Mouse (Mus musculus) mouse embryonic stem cell (cell line): Measurements from ENCODE around the gene Acadvl.

Experiments used
- in situ Hi-C, 2 experiments: fragments of 300-500 bp; cut with MboI; formaldehyde crosslinking; loops; 1 replicate in 1 of 2; 3 replicates in 1 of 2; pipeline ENCODE4 v1.14.3; 2019 to 2020; ENCODE audit warnings: low sequenced_read_pairs in 2 of 2, low pct_unique_long_range_greater_than_20kb in 1 of 2, mixed read lengths in 1 of 2; ENCODE audit not compliant: unreplicated experiment in 1 of 2

Gene Acadvl

GRCm38 (mm10) chr11:69990850-69991691, 24.1 kb downstream of the Acadvl start, which contains the start of gene Gabarap:
Gene Gabarap, plus strand, starts transcription at chr11:69991143.
- in situ Hi-C loops, result no loop called here

GRCm38 (mm10) chr11:69989949-69990348, 25.3 kb downstream of the Acadvl start:
- in situ Hi-C loops, result no loop called here

- in situ Hi-C loops, result no loop called here
Measured at GRCm38 (mm10) chr11:69984431-69984830, 30.8 kb downstream of the Acadvl start.

DNA sequence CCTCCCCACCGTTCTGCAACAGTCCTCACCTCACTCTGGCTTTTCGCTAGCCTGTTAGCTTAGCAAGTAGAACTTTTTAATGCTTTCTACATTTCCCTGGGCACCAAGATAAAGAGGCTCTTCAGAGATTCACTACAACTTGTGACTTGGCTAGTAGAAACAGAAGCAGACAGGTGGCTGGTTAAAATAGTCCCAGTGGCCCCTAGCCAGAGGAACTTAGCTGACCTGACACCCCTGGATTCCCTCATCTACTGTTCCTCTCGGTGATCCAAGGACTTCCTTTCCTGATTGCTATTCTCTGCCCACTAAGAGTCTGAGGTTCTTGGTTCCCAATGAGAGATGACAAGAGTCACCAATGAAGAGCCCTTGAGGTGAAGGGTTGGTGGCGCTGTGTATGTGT, 31.8 kb downstream of the Acadvl start:
- in situ Hi-C loops, result no loop called here

- in situ Hi-C loops, result no loop called here
Measured at GRCm38 (mm10) chr11:69982877-69983276, 32.3 kb downstream of the Acadvl start.

DNA sequence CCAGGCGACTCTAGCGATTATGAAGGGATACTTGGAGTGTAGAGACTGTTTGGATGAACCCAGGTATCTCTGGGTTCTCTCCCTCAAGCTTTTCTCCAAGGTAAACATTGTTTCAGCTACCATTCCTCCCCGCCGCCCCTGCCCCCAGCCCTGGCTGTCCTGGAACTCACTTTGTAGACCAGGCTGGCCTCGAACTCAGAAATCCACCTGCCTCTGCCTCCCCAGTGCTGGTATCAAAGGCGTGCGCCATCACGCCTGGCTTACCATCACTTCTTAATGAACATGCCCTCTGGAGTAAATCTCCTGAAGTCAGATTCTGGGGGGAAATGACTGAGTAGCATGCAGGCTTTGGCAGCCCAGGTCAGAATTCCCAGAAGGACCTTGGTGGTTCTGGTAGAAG, 33.0 kb downstream of the Acadvl start, which contains the start of gene Elp5:
Gene Elp5 (minus strand): TSS at position 293 of the 400 bp plus-strand sequence.
- in situ Hi-C loops, result no loop called here

GRCm38 (mm10) chr11:69981141-69981762, 34.0 kb downstream of the Acadvl start, which contains the start of gene Ctdnep1:
Gene Ctdnep1, plus strand, starts transcription at chr11:69981156.
- in situ Hi-C loops, result no loop called here

DNA sequence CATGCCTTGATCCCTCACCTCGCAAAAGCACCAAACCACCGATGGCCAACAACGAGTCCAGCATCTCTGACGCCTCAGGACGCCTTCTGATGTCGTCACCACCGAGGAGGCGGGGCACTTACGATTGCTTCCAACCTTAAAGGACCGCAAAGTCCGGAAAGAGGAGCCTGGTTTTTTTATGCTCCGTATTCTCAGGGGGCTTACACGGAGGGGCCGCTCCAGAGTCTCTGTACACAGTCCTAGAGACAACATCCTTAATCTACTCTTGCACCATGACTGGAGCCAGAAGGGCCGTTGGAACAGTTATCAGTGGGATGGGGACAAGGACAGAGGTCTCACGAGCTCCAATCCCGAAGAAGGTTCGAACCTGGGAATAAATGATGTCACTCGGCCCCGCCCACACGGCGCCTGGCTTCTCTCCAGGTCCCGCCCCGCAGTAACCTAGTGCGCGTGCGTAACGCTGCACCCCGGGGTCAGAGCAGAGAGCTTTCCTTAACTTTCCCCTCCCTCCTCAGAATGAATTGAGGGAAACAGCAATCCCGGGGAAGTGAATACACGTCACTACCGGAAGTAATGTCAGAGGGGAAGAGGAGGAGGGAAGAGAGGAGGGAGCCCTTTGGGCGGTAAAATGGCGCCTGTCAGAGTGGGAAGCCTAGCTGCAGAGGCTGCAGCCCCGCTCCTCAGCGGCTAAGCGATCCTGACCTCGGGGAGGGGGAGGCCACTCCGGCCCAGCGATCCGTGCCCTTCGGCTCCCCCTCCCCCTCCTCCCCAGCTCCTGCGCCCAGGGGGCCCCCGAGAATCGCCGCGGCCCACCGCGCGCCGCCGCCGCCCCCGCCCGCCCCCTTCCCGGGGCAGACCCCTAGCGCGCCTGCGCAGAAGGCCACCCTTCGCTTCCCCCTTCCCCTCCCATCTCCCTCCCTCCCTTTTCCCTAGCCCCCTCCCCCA, 34.7 kb downstream of the Acadvl start:
- in situ Hi-C loops, result no loop called here

DNA sequence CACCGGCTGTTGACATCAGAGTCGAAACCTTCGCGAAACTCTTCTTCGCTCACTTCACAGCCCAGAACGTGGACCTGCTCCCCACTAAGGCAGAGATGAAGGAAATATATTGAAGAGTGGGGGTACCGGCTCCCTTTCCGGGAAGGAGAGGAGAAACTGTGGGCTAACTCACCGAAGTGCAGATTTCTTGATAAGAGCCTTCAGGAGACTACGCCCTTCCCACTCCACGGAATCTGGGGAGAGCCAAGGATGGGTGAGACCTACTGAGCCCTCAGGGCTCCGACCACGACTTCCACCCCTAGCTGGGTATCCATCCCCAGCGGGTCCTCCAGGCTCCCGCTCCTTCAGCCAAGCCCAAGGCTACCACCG, 35.4 kb downstream of the Acadvl start:
- in situ Hi-C loops, result no loop called here

GRCm38 (mm10) chr11:69976271-69976670, 38.9 kb downstream of the Acadvl start:
- in situ Hi-C loops, result no loop called here

- in situ Hi-C loops, result no loop called here
Measured at GRCm38 (mm10) chr11:69974907-69975306, 40.3 kb downstream of the Acadvl start.

DNA sequence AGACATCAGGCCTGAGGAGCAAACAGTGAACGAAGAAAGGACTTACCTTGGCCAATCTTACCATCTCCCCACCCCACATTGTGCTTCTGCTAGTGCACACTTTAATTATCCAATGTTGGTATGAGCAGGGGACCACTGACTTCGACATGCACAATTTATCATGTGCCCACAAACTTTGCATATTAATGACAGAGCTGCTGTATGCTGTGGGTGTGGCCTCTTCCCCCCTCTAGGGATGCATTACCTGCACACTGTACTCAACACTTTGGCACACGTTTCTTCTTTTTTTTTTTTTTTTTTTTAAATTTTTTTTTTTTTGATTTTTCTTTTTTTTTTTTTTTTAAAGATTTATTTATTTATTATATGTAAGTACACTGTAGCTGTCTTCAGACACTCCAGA, 44.4 kb downstream of the Acadvl start:
- in situ Hi-C loops, result no loop called here

GRCm38 (mm10) chr11:69970222-69970621, 45.0 kb downstream of the Acadvl start:
- in situ Hi-C loops, result no loop called here

GRCm38 (mm10) chr11:69968793-69969192, 46.4 kb downstream of the Acadvl start:
- in situ Hi-C loops, result no loop called here

DNA sequence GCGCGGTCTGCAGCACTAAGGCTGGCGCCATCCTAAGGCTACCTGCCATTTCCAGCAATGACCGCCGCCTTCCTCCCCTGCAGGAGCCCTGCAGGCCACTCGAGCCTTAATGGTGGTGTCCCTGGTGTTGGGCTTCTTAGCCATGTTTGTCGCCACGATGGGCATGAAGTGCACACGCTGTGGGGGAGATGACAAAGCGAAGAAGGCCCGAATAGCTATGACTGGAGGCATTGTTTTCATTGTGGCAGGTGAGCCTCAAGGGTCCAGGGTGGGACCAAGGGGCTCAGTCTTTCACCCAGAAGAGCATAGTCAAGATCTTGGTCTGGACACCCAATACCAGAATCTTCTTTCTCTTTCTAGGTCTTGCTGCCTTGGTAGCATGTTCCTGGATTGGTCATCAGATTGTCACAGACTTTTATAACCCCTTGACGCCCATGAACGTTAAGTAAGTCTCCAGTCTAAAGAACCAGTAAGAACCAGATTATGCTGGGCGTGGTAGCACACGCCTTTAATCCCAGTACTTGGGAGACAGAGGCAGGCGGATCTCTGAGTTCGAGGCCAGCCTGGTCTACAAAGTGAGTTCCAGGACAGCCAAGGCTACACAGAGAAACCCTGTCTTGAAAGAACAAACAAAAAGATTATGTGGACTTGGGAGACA, 48.2 kb downstream of the Acadvl start:
- in situ Hi-C loops, result no loop called here

- in situ Hi-C loops, result no loop called here
Measured at GRCm38 (mm10) chr11:69966006-69966859, 49.0 kb downstream of the Acadvl start.

DNA sequence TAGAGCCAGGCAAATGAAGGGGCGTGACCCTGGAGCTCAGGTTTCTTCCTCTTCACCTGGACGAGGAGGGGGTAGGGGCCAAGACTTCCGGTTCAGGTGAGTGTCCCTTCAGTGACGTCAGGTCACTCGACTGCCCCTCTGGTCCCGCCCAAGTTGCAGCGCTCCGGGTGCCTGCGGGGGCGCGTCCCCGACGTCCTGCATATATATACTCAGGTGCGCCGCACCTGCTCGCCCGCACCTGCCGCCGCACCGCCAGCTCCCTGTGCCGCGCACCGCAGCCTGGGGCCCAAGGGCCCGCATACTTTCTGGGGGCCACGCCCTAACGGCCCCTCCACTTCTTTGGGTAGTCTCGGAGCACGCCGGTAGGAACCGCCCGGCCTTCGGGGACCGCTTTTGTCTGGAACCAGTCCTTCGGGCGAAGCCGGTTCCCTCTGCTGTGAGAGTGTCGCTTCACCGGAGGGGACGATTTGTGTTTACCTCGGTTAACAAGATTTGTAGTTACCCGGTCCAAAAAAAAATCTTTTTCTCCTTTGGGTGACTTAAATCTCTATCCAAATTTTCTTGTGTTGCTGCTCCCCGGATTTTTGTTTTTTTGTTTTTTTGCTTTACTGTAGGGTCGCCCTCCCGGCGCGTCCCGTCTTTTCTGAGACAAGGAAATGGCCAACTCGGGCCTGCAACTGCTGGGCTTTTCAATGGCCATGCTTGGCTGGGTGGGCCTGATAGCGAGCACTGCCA, 49.8 kb downstream of the Acadvl start:
- in situ Hi-C loops, result no loop called here
